Mouse (Mus musculus) CH12.LX (cell line): ENCODE results near the gene Akap5.

Experiments
- HCFC1 ChIP-seq: IDR thresholded peaks from 2 replicates; pipeline ENCODE4 v1.6.1; 2012; ENCODE audit warnings: low read depth, mild to moderate bottlenecking, inconsistent platforms, low read length, improper control_type of control experiment
- MAFK ChIP-seq: IDR thresholded peaks from 2 replicates; pipeline ENCODE4 v1.6.1; 2011; ENCODE audit warnings: low read length, improper control_type of control experiment; ENCODE audit not compliant: insufficient replicate concordance

DNA sequence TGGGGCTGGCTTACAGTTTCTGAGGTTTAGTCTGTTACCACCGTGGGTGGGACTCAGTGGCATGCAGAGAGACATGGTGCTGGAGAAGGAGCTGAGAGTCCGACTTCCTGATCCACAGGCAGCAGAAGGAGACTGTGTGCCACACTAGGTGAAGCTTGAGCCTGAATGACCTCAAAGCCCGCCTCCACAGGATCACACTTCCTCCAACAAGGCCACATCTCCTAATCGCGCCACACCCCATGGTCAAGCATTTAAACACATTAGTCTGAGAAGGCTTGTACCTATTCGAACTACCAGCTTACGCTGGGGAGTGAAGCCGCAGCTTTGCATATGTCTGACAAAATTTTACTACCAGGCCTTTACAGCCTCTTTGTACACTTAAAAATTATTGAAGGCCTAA lies 19.6 kb upstream of the Akap5 start:
- TF ChIP-seq MAFK (no peak), HCFC1 (no peak)
